Mouse (Mus musculus): ENCODE data around the gene Golm1. TPM values are rescaled to one million over a fixed set of nuclear protein-coding genes. Genes with fewer than 3 reads are reported as not detected.

Gene Golm1
- polyA plus RNA-seq, 1 experiment from 2014 or later = 46.0 TPM

GRCm38 (mm10) chr13:59672248-59672647 is 3.4 kb downstream of the Golm1 start:
- Histone ChIP-seq H3K9me3 (ENCODE audit: control insufficient read depth, low read length) (no peaks in the 10 kb centered on the region), H3K9ac (replicated peaks; ENCODE audit: low read length) (no peak overlapping the region), H3K4me2 (ENCODE audit: low read length) (peak overlapping the region; percentile 20; the same call in 1 of the 2 replicates), H3K4me3 (replicated peaks; ENCODE audit: low read depth, low read length) (no peak overlapping the region), H3K4me1 (ENCODE audit: control insufficient read depth, insufficient read depth, low read length) (peaks cover 15% of the 10 kb centered on the region), H3K27me3 (ENCODE audit: control insufficient read depth, insufficient read depth, low read length) (no peaks in the 10 kb centered on the region), H3K36me3 (ENCODE audit: control insufficient read depth, insufficient read depth, low read length) (peaks cover 4% of the 10 kb centered on the region; the same call in 1 of the 2 replicates), H3K27ac (replicated peaks; ENCODE audit: low read depth, low read length) (peak overlapping the region; percentile 54; the same call in 1 of the 2 replicates)
- ATAC-seq (ENCODE audit: low FRiP score, low TSS enrichment) (no peak), DNase-seq (no peak)
- 68% methylated on average over 6 of the region's 6 CpGs for WGBS

- Histone ChIP-seq H3K9ac (replicated peaks; ENCODE audit: low read length) (no peak overlapping the region), H3K9me3 (ENCODE audit: control insufficient read depth, low read length) (no peaks in the 10 kb centered on the region), H3K27me3 (ENCODE audit: control insufficient read depth, insufficient read depth, low read length) (no peaks in the 10 kb centered on the region), H3K36me3 (ENCODE audit: control insufficient read depth, insufficient read depth, low read length) (peaks cover 11% of the 10 kb centered on the region; the same call in 1 of the 2 replicates), H3K4me2 (ENCODE audit: low read length) (peak overlapping the region; percentile 20; the same call in 1 of the 2 replicates), H3K27ac (replicated peaks; ENCODE audit: low read depth, low read length) (peak overlapping the region; percentile 54; the same call in 1 of the 2 replicates), H3K4me3 (replicated peaks; ENCODE audit: low read depth, low read length) (no peak overlapping the region), H3K4me1 (ENCODE audit: control insufficient read depth, insufficient read depth, low read length) (peaks cover 15% of the 10 kb centered on the region)
- DNase-seq = peak; percentile 50
- 43% methylated on average over 2 of the region's 2 CpGs for WGBS
- no peak for ATAC-seq (ENCODE audit: low FRiP score, low TSS enrichment)
Measured at GRCm38 (mm10) chr13:59671521-59671920, 4.1 kb downstream of the Golm1 start.

- Histone ChIP-seq H3K4me2 (ENCODE audit: low read length) (no peak overlapping the region), H3K36me3 (ENCODE audit: control insufficient read depth, insufficient read depth, low read length) (peaks cover 16% of the 10 kb centered on the region), H3K27me3 (ENCODE audit: control insufficient read depth, insufficient read depth, low read length) (no peaks in the 10 kb centered on the region), H3K4me3 (replicated peaks; ENCODE audit: low read depth, low read length) (no peak overlapping the region), H3K27ac (replicated peaks; ENCODE audit: low read depth, low read length) (no peak overlapping the region), H3K9me3 (ENCODE audit: control insufficient read depth, low read length) (no peaks in the 10 kb centered on the region), H3K9ac (replicated peaks; ENCODE audit: low read length) (no peak overlapping the region), H3K4me1 (ENCODE audit: control insufficient read depth, insufficient read depth, low read length) (peaks cover 15% of the 10 kb centered on the region)
- DNase-seq (no peak), ATAC-seq (ENCODE audit: low FRiP score, low TSS enrichment) (no peak)
- WGBS = 83% methylated on average over 10 of the region's 10 CpGs
Measured at GRCm38 (mm10) chr13:59669946-59670345, 5.7 kb downstream of the Golm1 start.

GRCm38 (mm10) chr13:59668501-59669093 is 7.0 kb downstream of the Golm1 start:
- H3K27me3 ChIP-seq (ENCODE audit: control insufficient read depth, insufficient read depth, low read length) = no peaks in the 10 kb centered on the region
- H3K9ac ChIP-seq (replicated peaks; ENCODE audit: low read length) = 0 out of 2 replicates have a peak overlapping the region, but pooled peaks have one; percentile 14
- no peak overlapping the region for H3K4me2 ChIP-seq (ENCODE audit: low read length)
- peaks cover 30% of the 10 kb centered on the region for H3K36me3 ChIP-seq (ENCODE audit: control insufficient read depth, insufficient read depth, low read length)
- no peak overlapping the region for H3K27ac ChIP-seq (replicated peaks; ENCODE audit: low read depth, low read length)
- no peak overlapping the region for H3K4me3 ChIP-seq (replicated peaks; ENCODE audit: low read depth, low read length)
- DNase-seq (no peak), ATAC-seq (ENCODE audit: low FRiP score, low TSS enrichment) (no peak)
- 88% methylated on average over 11 of the region's 11 CpGs for WGBS
- no peaks in the 10 kb centered on the region for H3K9me3 ChIP-seq (ENCODE audit: control insufficient read depth, low read length)
- peaks cover 13% of the 10 kb centered on the region for H3K4me1 ChIP-seq (ENCODE audit: control insufficient read depth, insufficient read depth, low read length)

- no peak for DNase-seq
- H3K27me3 ChIP-seq (ENCODE audit: control insufficient read depth, insufficient read depth, low read length) = no peaks in the 10 kb centered on the region
- H3K4me3 ChIP-seq (replicated peaks; ENCODE audit: low read depth, low read length) = no peak overlapping the region
- H3K27ac ChIP-seq (replicated peaks; ENCODE audit: low read depth, low read length) = no peak overlapping the region
- no peak overlapping the region for H3K9ac ChIP-seq (replicated peaks; ENCODE audit: low read length)
- ATAC-seq (ENCODE audit: low FRiP score, low TSS enrichment) = no peak
- H3K36me3 ChIP-seq (ENCODE audit: control insufficient read depth, insufficient read depth, low read length) = peaks cover 37% of the 10 kb centered on the region
- peaks cover 9% of the 10 kb centered on the region; the same call in 1 of the 2 replicates for H3K4me1 ChIP-seq (ENCODE audit: control insufficient read depth, insufficient read depth, low read length)
- WGBS = 80% methylated on average over 5 of the region's 5 CpGs
- H3K4me2 ChIP-seq (ENCODE audit: low read length) = no peak overlapping the region
- H3K9me3 ChIP-seq (ENCODE audit: control insufficient read depth, low read length) = no peaks in the 10 kb centered on the region
Measured at GRCm38 (mm10) chr13:59667763-59668162, 7.8 kb downstream of the Golm1 start.

GRCm38 (mm10) chr13:59663939-59664712 is 11.5 kb downstream of the Golm1 start:
- H3K9me3 ChIP-seq (ENCODE audit: control insufficient read depth, low read length) = no peaks in the 10 kb centered on the region
- DNase-seq = no peak
- no peaks in the 10 kb centered on the region for H3K4me1 ChIP-seq (ENCODE audit: control insufficient read depth, insufficient read depth, low read length)
- H3K36me3 ChIP-seq (ENCODE audit: control insufficient read depth, insufficient read depth, low read length) = peaks cover 50% of the 10 kb centered on the region
- no peak overlapping the region for H3K27ac ChIP-seq (replicated peaks; ENCODE audit: low read depth, low read length)
- no peak for ATAC-seq (ENCODE audit: low FRiP score, low TSS enrichment)
- no peak overlapping the region for H3K9ac ChIP-seq (replicated peaks; ENCODE audit: low read length)
- no peak overlapping the region for H3K4me2 ChIP-seq (ENCODE audit: low read length)
- 94% methylated on average over 19 of the region's 19 CpGs for WGBS
- H3K4me3 ChIP-seq (replicated peaks; ENCODE audit: low read depth, low read length) = no peak overlapping the region
- no peaks in the 10 kb centered on the region for H3K27me3 ChIP-seq (ENCODE audit: control insufficient read depth, insufficient read depth, low read length)

GRCm38 (mm10) chr13:59661966-59662365 is 13.6 kb downstream of the Golm1 start:
- Histone ChIP-seq H3K4me3 (replicated peaks; ENCODE audit: low read depth, low read length) (no peak overlapping the region), H3K27me3 (ENCODE audit: control insufficient read depth, insufficient read depth, low read length) (no peaks in the 10 kb centered on the region), H3K4me2 (ENCODE audit: low read length) (no peak overlapping the region), H3K4me1 (ENCODE audit: control insufficient read depth, insufficient read depth, low read length) (peaks cover 6% of the 10 kb centered on the region; the same call in 1 of the 2 replicates), H3K36me3 (ENCODE audit: control insufficient read depth, insufficient read depth, low read length) (peaks cover 51% of the 10 kb centered on the region), H3K9ac (replicated peaks; ENCODE audit: low read length) (no peak overlapping the region), H3K9me3 (ENCODE audit: control insufficient read depth, low read length) (no peaks in the 10 kb centered on the region), H3K27ac (replicated peaks; ENCODE audit: low read depth, low read length) (no peak overlapping the region)
- WGBS = 95% methylated on average over 12 of the region's 12 CpGs
- ATAC-seq (ENCODE audit: low FRiP score, low TSS enrichment) (no peak), DNase-seq (no peak)

- Histone ChIP-seq H3K9me3 (ENCODE audit: control insufficient read depth, low read length) (no peaks in the 10 kb centered on the region), H3K4me1 (ENCODE audit: control insufficient read depth, insufficient read depth, low read length) (peaks cover 8% of the 10 kb centered on the region), H3K36me3 (ENCODE audit: control insufficient read depth, insufficient read depth, low read length) (peaks cover 47% of the 10 kb centered on the region), H3K9ac (replicated peaks; ENCODE audit: low read length) (no peak overlapping the region), H3K4me2 (ENCODE audit: low read length) (no peak overlapping the region), H3K4me3 (replicated peaks; ENCODE audit: low read depth, low read length) (no peak overlapping the region), H3K27me3 (ENCODE audit: control insufficient read depth, insufficient read depth, low read length) (no peaks in the 10 kb centered on the region), H3K27ac (replicated peaks; ENCODE audit: low read depth, low read length) (no peak overlapping the region)
- WGBS = 95% methylated on average over 8 of the region's 8 CpGs
- ATAC-seq (ENCODE audit: low FRiP score, low TSS enrichment) (no peak), DNase-seq (no peak)
Measured at GRCm38 (mm10) chr13:59661387-59661786, 14.2 kb downstream of the Golm1 start.
